Mouse (Mus musculus) brain, adult 2 months (tissue): Measurements from ENCODE around the gene Gast.
"Not testable (repeated sequence)": the region's sequence is repeated elsewhere in the genome, so short reads cannot be mapped to it uniquely, and the experiment has no call there.

Source experiments
- DNase-seq: peaks from one replicate; pipeline ENCODE4 v3.0.0; 2011; ENCODE audit warnings: low read depth, low spot score

The Gast gene

DNA sequence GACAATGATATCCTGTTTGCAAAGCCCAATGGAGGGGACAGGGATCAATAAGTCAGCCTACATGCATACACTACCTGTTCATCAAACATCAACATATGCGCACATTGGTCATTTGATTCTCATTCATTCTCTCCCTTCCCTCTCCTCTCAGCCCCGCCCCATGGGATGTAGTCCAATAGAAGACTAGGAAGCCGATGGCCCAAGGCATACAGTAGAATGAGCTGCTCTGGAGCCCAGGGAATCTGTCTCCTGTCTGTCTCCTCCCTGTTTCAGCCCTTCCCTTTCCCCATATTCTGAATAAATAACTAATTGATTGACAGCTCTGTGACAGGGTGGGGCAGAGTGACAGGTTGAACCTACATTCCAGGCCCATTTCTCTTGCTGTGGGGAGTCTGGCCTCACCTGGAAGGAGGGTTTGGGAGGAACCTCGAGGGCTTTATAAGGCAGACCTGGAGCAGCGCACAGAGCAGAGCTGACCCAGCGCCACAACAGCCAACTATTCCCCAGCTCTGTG is at the start of gene Gast:
TSS of gene Gast (plus strand) at position 464 of the 514 bp plus-strand sequence.
- no peak for DNase-seq

GRCm38 (mm10) chr11:100284988-100285387 is 49.2 kb upstream of the Gast start:
- DNase-seq, result no peak

- DNase-seq, result peak; percentile 49
These were observed 47.2 kb upstream of the Gast start for GRCm38 (mm10) chr11:100287024-100287423.

- DNase-seq, result no peak
These were observed 45.3 kb upstream of the Gast start for GRCm38 (mm10) chr11:100288942-100289341.

- no peak for DNase-seq
These were observed 44.0 kb upstream of the Gast start for GRCm38 (mm10) chr11:100290235-100290634.

DNA sequence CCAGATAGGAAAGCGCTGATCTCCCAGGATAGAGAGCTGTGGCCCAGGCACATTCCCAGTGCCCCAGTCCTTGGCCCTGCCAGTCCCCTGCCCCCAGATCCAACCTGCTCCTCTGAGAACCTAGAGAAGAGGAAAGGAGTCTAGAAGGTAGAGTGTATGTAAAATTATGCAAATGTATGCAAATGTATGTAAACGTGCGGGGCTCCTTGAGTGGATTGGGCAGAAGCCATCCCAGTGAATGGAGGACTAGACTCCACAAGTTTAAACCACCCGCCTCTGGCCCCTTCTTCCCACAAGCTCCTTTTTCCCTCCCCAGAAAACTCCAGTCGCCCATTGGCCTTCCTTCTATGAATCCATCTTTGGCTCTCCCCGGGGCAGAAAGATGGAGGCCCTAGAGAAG is 41.3 kb upstream of the Gast start:
- no peak for DNase-seq

- DNase-seq, result peak; percentile 89
These were observed 38.9 kb upstream of the Gast start for GRCm38 (mm10) chr11:100295308-100295707.

- no peak for DNase-seq
These were observed 36.4 kb upstream of the Gast start for GRCm38 (mm10) chr11:100297801-100298200.

GRCm38 (mm10) chr11:100298274-100299036 is 35.8 kb upstream of the Gast start:
- DNase-seq, result peak; percentile 76

DNA sequence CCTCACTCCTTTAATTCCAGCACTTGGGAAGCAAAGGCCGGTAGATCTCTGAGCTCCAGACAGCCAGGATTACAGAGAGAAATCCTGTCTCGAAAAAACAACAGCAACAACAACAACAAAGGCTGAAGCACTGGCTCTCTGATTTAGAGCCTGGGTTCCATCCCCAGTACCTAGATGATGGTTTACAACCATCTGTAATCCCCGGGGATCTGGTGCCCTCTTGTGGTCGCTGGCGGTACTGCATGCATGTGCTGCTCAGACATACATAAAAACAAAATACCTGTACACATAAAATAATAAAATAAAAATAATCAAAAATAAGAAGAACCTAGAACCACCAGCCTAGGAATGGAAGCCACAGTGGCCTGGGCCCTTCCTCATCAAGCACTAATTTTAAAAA is 33.9 kb upstream of the Gast start:
- DNase-seq, result peak; percentile 73

- no peak for DNase-seq
These were observed 32.9 kb upstream of the Gast start for GRCm38 (mm10) chr11:100301292-100301691.

DNA sequence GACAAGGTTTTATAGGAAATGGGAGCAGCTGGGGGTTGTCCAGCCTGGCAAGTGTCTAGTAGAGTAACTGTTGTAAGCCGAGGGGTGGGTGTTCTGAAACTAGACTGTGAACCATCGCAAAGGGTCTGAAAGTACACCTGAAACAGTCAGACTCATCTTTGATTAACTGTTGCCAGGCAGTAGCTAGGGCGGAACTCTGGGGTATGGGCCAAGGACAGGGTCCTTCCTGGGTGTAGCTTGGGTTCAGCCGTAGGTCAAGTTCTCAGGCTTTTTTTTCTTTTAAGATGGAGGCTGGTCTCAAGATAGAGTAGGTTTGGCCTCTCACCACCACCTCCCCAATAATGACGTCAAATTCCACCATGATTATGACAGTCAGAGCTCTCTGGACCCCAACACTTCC is 26.3 kb upstream of the Gast start:
- no peak for DNase-seq

- not testable (repeated sequence) for DNase-seq
These were observed 25.5 kb upstream of the Gast start for GRCm38 (mm10) chr11:100308672-100309071.

- no peak for DNase-seq
These were observed 22.6 kb upstream of the Gast start for GRCm38 (mm10) chr11:100311656-100312055.

- peak; percentile 89 for DNase-seq
These were observed 22.0 kb upstream of the Gast start for GRCm38 (mm10) chr11:100312096-100312679.

DNA sequence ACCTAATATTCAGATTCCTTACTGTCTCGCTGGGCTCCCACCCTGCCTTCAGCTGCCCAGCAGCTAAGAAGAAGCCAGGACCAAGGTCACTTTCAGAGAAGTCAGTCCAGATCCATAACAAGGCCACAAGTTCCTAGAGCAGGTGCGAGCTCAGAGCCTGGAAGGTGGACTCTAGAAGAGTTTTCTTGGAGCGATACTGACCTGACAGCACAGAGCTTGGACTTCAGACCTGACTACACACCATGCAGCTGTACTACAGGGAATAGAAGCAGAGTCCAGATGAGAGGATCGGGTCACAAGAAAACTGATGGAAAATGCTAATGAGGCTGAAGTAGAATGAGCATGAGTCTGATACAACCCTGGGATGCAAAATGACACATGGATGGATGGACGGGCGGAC is 20.8 kb upstream of the Gast start:
- no peak for DNase-seq

DNA sequence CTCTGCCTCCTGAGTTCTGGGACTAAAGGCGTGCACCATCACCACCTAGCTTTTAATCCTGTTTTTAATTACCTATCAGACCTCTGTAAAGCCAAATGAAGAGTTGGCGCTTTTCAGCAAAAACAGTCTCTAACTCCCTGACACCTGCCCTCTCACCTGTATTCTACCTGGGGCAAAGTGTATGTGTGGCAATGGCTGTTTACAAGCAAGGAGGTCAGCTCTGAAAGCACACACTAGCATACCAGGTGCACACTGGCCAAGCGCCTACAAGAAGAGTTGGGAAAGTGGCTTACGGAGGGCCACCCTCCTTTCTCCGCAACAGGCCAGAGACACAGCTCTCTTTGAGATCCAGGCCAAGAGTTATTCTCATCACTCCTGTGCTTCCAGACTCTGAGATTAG is 18.8 kb upstream of the Gast start:
- no peak for DNase-seq

- no peak for DNase-seq
These were observed 16.3 kb upstream of the Gast start for GRCm38 (mm10) chr11:100317826-100318380.

DNA sequence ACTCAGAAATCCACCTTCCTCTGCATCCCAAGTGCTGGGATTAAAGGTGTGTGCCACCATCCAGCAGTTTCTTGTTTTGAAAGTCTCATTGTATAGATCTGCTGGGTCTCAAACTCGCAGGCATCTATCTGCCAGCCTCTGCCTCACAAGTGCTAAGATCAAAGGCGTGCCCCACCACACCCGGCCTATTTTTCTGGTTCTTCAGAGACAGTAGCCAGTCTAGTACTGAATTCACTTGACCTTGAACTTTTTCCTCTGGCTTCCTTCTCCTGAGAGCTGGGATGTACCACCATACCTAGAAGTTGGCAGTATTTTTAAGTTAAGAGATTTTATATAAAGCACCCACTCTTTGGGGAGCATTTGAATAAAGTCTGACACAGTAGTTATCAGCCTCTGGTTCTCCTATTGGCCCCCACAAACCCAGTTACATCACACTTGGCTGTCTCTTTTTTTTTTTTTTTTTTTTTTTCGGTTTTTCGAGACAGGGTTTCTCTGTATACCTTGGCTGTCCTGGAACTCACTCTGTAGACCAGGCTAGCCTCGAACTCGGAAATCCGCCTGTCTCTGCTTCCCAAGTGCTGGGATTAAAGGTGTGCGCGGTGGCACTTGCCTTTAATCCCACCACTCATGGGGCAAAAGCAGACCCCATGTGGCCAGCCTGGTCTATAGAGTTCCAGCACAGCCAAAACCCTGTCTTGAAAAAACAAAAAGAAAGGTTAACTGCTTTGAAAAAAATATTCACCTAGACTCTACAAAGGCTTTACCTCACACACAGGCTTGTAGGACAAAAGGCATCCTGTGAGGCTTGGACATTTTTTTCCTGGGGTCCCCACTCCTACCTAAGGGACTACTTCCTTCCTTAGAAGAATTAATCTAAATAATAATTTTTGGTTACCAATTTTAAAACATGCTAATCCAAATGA is 15.4 kb upstream of the Gast start:
- no peak for DNase-seq

- DNase-seq, result peak; percentile 100
These were observed 14.6 kb upstream of the Gast start, which contains the start of gene Eif1 for GRCm38 (mm10) chr11:100319492-100320171. Gene Eif1, plus strand, starts transcription at chr11:100319885.

DNA sequence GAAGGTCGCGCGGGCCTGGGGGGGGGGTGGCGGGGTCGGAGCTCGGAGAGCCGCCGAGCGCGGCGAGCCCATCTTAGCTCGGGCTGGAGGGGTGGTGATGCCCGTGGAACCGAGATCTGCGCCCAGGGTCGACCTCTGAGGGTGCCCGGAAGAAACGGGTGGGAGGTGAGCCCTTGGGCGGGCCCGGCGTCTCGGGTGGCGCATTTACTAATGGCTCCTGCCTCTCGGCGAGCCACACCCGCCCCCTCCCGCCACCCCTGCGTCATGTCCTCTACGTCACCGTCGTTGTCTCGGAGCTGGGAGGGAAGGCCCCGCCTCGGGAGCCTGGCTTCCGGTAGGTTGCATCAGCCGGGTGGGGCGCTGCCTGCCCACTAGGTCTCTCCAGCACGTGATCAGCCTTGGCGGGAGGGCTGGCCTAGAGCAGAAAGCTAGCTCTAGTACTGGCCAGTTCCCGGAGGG is 14.0 kb upstream of the Gast start:
- DNase-seq, result peak; percentile 99
